Mouse (Mus musculus) spleen, adult 2 months (tissue): ENCODE data around the gene Atp6v1e1.

Experiments
- CTCF ChIP-seq: fragments of 200-500 bp; IDR thresholded peaks from 2 replicates; pipeline ENCODE4 v1.5.1; 2011; ENCODE audit warnings: mild to moderate bottlenecking, inconsistent platforms; ENCODE audit not compliant: insufficient read depth, insufficient read length, insufficient replicate concordance; ENCODE audit errors: extremely low read depth
- POLR2A ChIP-seq: fragments of 200-500 bp; IDR thresholded peaks from 2 replicates; pipeline ENCODE4 v1.6.1; 2011; ENCODE audit warnings: low read depth, low read length, inconsistent platforms

DNA sequence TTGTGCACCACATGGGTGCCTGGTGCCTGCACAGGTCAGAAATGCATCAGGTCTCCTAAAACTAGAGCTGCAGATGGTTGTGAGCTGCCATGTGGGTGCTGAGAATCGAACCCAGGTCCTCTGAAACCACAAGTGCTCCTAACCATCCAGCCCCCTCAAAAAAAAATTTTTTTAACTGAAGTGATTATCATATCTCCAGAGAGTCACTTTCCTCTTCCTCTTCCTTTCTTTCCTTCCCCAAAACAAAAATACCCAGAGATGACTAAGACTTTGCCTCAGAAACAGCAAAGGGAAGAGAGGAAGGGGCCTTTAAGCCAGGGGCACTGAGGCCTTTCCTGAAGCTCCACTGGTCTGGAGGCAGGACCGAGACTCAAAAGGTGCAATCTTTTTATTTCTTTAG is 39.6 kb downstream of the Atp6v1e1 start:
- no peak for TF ChIP-seq CTCF
- no peak for TF ChIP-seq POLR2A
